Mouse (Mus musculus): ENCODE measurements around the gene Trmt44. TPM values are rescaled to one million over a fixed set of nuclear protein-coding genes. Genes with fewer than 3 reads are reported as not detected.

The Trmt44 gene
- polyA plus RNA-seq, 1 experiment, result 3.0 TPM

- H3K4me3 ChIP-seq (replicated peaks; ENCODE audit: control insufficient read depth, low read depth, low read length), result peak overlapping the region; percentile 83
- WGBS, result under 1% methylated on average over 17 of the region's 17 CpGs
- TF ChIP-seq POLR2A (IDR thresholded peaks at IDR 0.05; ENCODE audit: borderline replicate concordance, control insufficient read depth, low read depth, low read length) (no peak), CTCF (IDR thresholded peaks at IDR 0.05; ENCODE audit: control insufficient read depth, insufficient read depth, low read length) (no peak)
- no peaks in the 10 kb centered on the region; the same call in 1 of the 2 replicates for H3K4me1 ChIP-seq (ENCODE audit: control insufficient read depth, insufficient read depth, low read length)
- H3K27ac ChIP-seq (ENCODE audit: control insufficient read depth, insufficient read depth, low read depth, low read length, poor library complexity), result peak overlapping the region; percentile 47
Measured at GRCm38 (mm10) chr5:35583221-35583783, 8.4 kb upstream of the Trmt44 start.

- Histone ChIP-seq H3K4me1 (ENCODE audit: control insufficient read depth, insufficient read depth, low read length) (no peaks in the 10 kb centered on the region; the same call in 1 of the 2 replicates), H3K4me3 (replicated peaks; ENCODE audit: control insufficient read depth, low read depth, low read length) (peak within 1 kb of the TSS; percentile 83), H3K27ac (ENCODE audit: control insufficient read depth, insufficient read depth, low read depth, low read length, poor library complexity) (peak within 1 kb of the TSS; percentile 47)
- TF ChIP-seq CTCF (IDR thresholded peaks at IDR 0.05; ENCODE audit: control insufficient read depth, insufficient read depth, low read length) (no peak), POLR2A (IDR thresholded peaks at IDR 0.05; ENCODE audit: borderline replicate concordance, control insufficient read depth, low read depth, low read length) (no peak)
- WGBS, result 1% methylated on average over 35 of the region's 35 CpGs
Measured at GRCm38 (mm10) chr5:35582445-35583220, 7.8 kb upstream of the Trmt44 start, which contains the start of gene Acox3. TSS of gene Acox3 (plus strand) at chr5:35583040.

GRCm38 (mm10) chr5:35580156-35580922 is 5.5 kb upstream of the Trmt44 start:
- H3K4me1 ChIP-seq (ENCODE audit: control insufficient read depth, insufficient read depth, low read length), result no peaks in the 10 kb centered on the region; the same call in 1 of the 2 replicates
- 34% methylated on average over 3 of the region's 3 CpGs for WGBS

GRCm38 (mm10) chr5:35579247-35579893 is 4.5 kb upstream of the Trmt44 start:
- Histone ChIP-seq H3K4me1 (ENCODE audit: control insufficient read depth, insufficient read depth, low read length) (no peaks in the 10 kb centered on the region), H3K4me3 (replicated peaks; ENCODE audit: control insufficient read depth, low read depth, low read length) (no peak overlapping the region), H3K27ac (ENCODE audit: control insufficient read depth, insufficient read depth, low read depth, low read length, poor library complexity) (no peak overlapping the region)
- TF ChIP-seq CTCF (IDR thresholded peaks at IDR 0.05; ENCODE audit: control insufficient read depth, insufficient read depth, low read length) (no peak), POLR2A (IDR thresholded peaks at IDR 0.05; ENCODE audit: borderline replicate concordance, control insufficient read depth, low read depth, low read length) (no peak)
- 43% methylated on average over 5 of the region's 5 CpGs for WGBS

More at GRCm38 (mm10) chr5:35580156-35580922, 5.5 kb upstream of the Trmt44 start:
- TF ChIP-seq CTCF (IDR thresholded peaks at IDR 0.05; ENCODE audit: control insufficient read depth, insufficient read depth, low read length) (no peak), POLR2A (IDR thresholded peaks at IDR 0.05; ENCODE audit: borderline replicate concordance, control insufficient read depth, low read depth, low read length) (no peak)
- Histone ChIP-seq H3K4me3 (replicated peaks; ENCODE audit: control insufficient read depth, low read depth, low read length) (no peak overlapping the region), H3K27ac (ENCODE audit: control insufficient read depth, insufficient read depth, low read depth, low read length, poor library complexity) (no peak overlapping the region)

GRCm38 (mm10) chr5:35578411-35578810 is 3.5 kb upstream of the Trmt44 start:
- Histone ChIP-seq H3K27ac (ENCODE audit: control insufficient read depth, insufficient read depth, low read depth, low read length, poor library complexity) (no peak overlapping the region), H3K4me3 (replicated peaks; ENCODE audit: control insufficient read depth, low read depth, low read length) (no peak overlapping the region), H3K4me1 (ENCODE audit: control insufficient read depth, insufficient read depth, low read length) (peaks cover 2% of the 10 kb centered on the region; the same call in 1 of the 2 replicates)
- 64% methylated on average over 2 of the region's 2 CpGs for WGBS
- TF ChIP-seq CTCF (IDR thresholded peaks at IDR 0.05; ENCODE audit: control insufficient read depth, insufficient read depth, low read length) (no peak), POLR2A (IDR thresholded peaks at IDR 0.05; ENCODE audit: borderline replicate concordance, control insufficient read depth, low read depth, low read length) (no peak)

- TF ChIP-seq CTCF (IDR thresholded peaks at IDR 0.05; ENCODE audit: control insufficient read depth, insufficient read depth, low read length), result no peak
- no peak for TF ChIP-seq POLR2A (IDR thresholded peaks at IDR 0.05; ENCODE audit: borderline replicate concordance, control insufficient read depth, low read depth, low read length)
- no peak overlapping the region for H3K27ac ChIP-seq (ENCODE audit: control insufficient read depth, insufficient read depth, low read depth, low read length, poor library complexity)
- WGBS, result 89% methylated on average over 10 of the region's 10 CpGs
- H3K4me1 ChIP-seq (ENCODE audit: control insufficient read depth, insufficient read depth, low read length), result peaks cover 2% of the 10 kb centered on the region; the same call in 1 of the 2 replicates
- H3K4me3 ChIP-seq (replicated peaks; ENCODE audit: control insufficient read depth, low read depth, low read length), result no peak overlapping the region
Measured at GRCm38 (mm10) chr5:35576409-35577020, 1.6 kb upstream of the Trmt44 start.

GRCm38 (mm10) chr5:35571546-35571945 is 3.3 kb downstream of the Trmt44 start:
- H3K27ac ChIP-seq (ENCODE audit: control insufficient read depth, insufficient read depth, low read depth, low read length, poor library complexity), result no peak overlapping the region
- TF ChIP-seq CTCF (IDR thresholded peaks at IDR 0.05; ENCODE audit: control insufficient read depth, insufficient read depth, low read length) (no peak), POLR2A (IDR thresholded peaks at IDR 0.05; ENCODE audit: borderline replicate concordance, control insufficient read depth, low read depth, low read length) (no peak)
- H3K4me3 ChIP-seq (replicated peaks; ENCODE audit: control insufficient read depth, low read depth, low read length), result no peak overlapping the region
- WGBS, result 65% methylated on average over 6 of the region's 6 CpGs
- H3K4me1 ChIP-seq (ENCODE audit: control insufficient read depth, insufficient read depth, low read length), result peaks cover 2% of the 10 kb centered on the region; the same call in 1 of the 2 replicates
